Mouse (Mus musculus) neural tube, embryonic 11.5 days (tissue): Measurements from ENCODE around the gene D17H6S53E. TPM values are rescaled to one million over a fixed set of nuclear protein-coding genes. Genes with fewer than 3 reads are reported as not detected.

ENCODE experiments used
- ATAC-seq: fragments of 200-750 bp; cut with Nextera tagmentation; 2 replicates; pipeline ENCODE4 v1.8.0; 2017; ENCODE audit warnings: moderate number of reproducible peaks, mild to moderate bottlenecking, moderate TSS enrichment, moderate library complexity; ENCODE audit not compliant: insufficient read depth, low FRiP score, low TSS enrichment
- DNase-seq: peaks from one replicate; pipeline ENCODE4 v3.0.0-alpha.2; 2015; ENCODE audit warnings: low spot score
- H3K27ac ChIP-seq: fragments of 300-500 bp; sonication (generic); 2 replicates; pipeline ENCODE4 v1.5.1; 2014; ENCODE audit warnings: low read depth, mild to moderate bottlenecking, low read length
- H3K27me3 ChIP-seq: fragments of 300-500 bp; sonication (generic); 2 replicates; pipeline ENCODE4 v1.6.1; 2014; ENCODE audit warnings: mild to moderate bottlenecking, low read length, mixed read lengths; ENCODE audit not compliant: control insufficient read depth, insufficient read depth
- H3K36me3 ChIP-seq: fragments of 300-500 bp; sonication (generic); 2 replicates; pipeline ENCODE4 v1.6.1; 2014; ENCODE audit warnings: mild to moderate bottlenecking, low read length, moderate library complexity, mixed read lengths; ENCODE audit not compliant: control insufficient read depth, insufficient read depth
- H3K4me1 ChIP-seq: fragments of 300-500 bp; sonication (generic); 2 replicates; pipeline ENCODE4 v1.6.1; 2014; ENCODE audit warnings: low read length, mixed read lengths; ENCODE audit not compliant: control insufficient read depth, insufficient read depth
- H3K4me2 ChIP-seq: fragments of 300-500 bp; sonication (generic); 2 replicates; pipeline ENCODE4 v1.6.1; 2014; ENCODE audit warnings: low read depth, mild to moderate bottlenecking, moderate library complexity
- H3K4me3 ChIP-seq: fragments of 300-500 bp; sonication (generic); 2 replicates; pipeline ENCODE4 v1.5.1; 2014; ENCODE audit warnings: low read depth, low read length
- H3K9ac ChIP-seq: fragments of 300-500 bp; sonication (generic); 2 replicates; pipeline ENCODE4 v1.6.1; 2014; ENCODE audit warnings: mild to moderate bottlenecking, low read length
- H3K9me3 ChIP-seq: fragments of 300-500 bp; sonication (generic); 2 replicates; pipeline ENCODE4 v1.6.1; 2016; ENCODE audit warnings: low read length; ENCODE audit not compliant: control insufficient read depth
- WGBS: fragments of 180-500 bp; shearing (Covaris S2); extraction: QIAGEN DNeasy Blood & Tissue Kit; methylation state at CpG from one replicate; pipeline ENCODE4 v1.1.7; 2014; 5-methylcytosine and 5-hydroxymethylcytosine counted together
- polyA plus RNA-seq: library from polyadenylated mRNA; unstranded; fragments of >200 nt; fragmentation: Nextera tagmentation; extraction: Ambion mirVana; gene quantifications from 2 replicates; pipeline ENCODE4 v1.2.1, GENCODE M21; 2014

Gene D17H6S53E
- polyA plus RNA-seq, 1 experiment from 2014 or later = 7.0 TPM

GRCm38 (mm10) chr17:35175968-35176367, 49.8 kb downstream of the D17H6S53E start, which contains the start of gene Aif1:
Gene Aif1, minus strand, starts transcription at chr17:35176068.
- Histone ChIP-seq H3K9ac (no peak within 1 kb of the TSS), H3K4me3 (no peak within 1 kb of the TSS), H3K27ac (no peak within 1 kb of the TSS), H3K9me3 (no peaks in the 10 kb centered on the region), H3K36me3 (no peaks in the 10 kb centered on the region), H3K27me3 (no peaks in the 10 kb centered on the region), H3K4me1 (no peaks in the 10 kb centered on the region), H3K4me2 (no peak within 1 kb of the TSS)
- 65% methylated on average over 2 of the region's 2 CpGs for WGBS
- no peak for ATAC-seq
- no peak for DNase-seq

Other genes with a start within 250 kb of the D17H6S53E start
- gene Zbtb12, start 246.9 kb upstream of the D17H6S53E start, polyA plus RNA-seq = 1.7 and 2.1 TPM in 2 replicates
- not detected in 2 replicates for gene Gm20547, start 244.3 kb upstream of the D17H6S53E start, polyA plus RNA-seq
- gene C2, start 228.1 kb upstream of the D17H6S53E start, polyA plus RNA-seq = 0.57 and 0.86 TPM in 2 replicates
- gene Ehmt2, start 227.9 kb upstream of the D17H6S53E start, polyA plus RNA-seq = 62.7 and 70.3 TPM in 2 replicates
- not detected in 2 replicates for gene Slc44a4, start 211.9 kb upstream of the D17H6S53E start, polyA plus RNA-seq
- gene Neu1, start 195.1 kb upstream of the D17H6S53E start, polyA plus RNA-seq = 16.4 and 16.8 TPM in 2 replicates
- gene Hspa1b, start 167.1 kb upstream of the D17H6S53E start, polyA plus RNA-seq = 0.13 and 0.37 TPM in 2 replicates
- not detected in 2 replicates for gene Gm20481, start 156.5 kb upstream of the D17H6S53E start, polyA plus RNA-seq
- gene Hspa1a, start 154.2 kb upstream of the D17H6S53E start, polyA plus RNA-seq = 1.1 and 1.9 TPM in 2 replicates
- 1.8 and 2.0 TPM in 2 replicates for gene Hspa1l, start 153.7 kb upstream of the D17H6S53E start, polyA plus RNA-seq
- 209 and 211 TPM in 2 replicates for gene Lsm2, start 144.5 kb upstream of the D17H6S53E start, polyA plus RNA-seq
- 109 and 114 TPM in 2 replicates for gene Vars, start 125.4 kb upstream of the D17H6S53E start, polyA plus RNA-seq
- gene Vwa7, start 109.8 kb upstream of the D17H6S53E start, polyA plus RNA-seq = 0.08 TPM in 1 of 2 replicates, not detected in the other
- 3.9 and 5.2 TPM in 2 replicates for gene Sapcd1, start 98.4 kb upstream of the D17H6S53E start, polyA plus RNA-seq
- 4.1 and 6.2 TPM in 2 replicates for gene Msh5, start 79.6 kb upstream of the D17H6S53E start, polyA plus RNA-seq
- 82.8 and 89.7 TPM in 2 replicates for gene Clic1, start 76.4 kb upstream of the D17H6S53E start, polyA plus RNA-seq
- 638 and 659 TPM in 2 replicates for gene Ddah2, start 67.3 kb upstream of the D17H6S53E start, polyA plus RNA-seq
- 0.43 TPM in 1 of 2 replicates, not detected in the other for gene Ly6g6c, start 61.0 kb upstream of the D17H6S53E start, polyA plus RNA-seq
- 1.5 and 2.0 TPM in 2 replicates for gene Mpig6b, start 60.2 kb upstream of the D17H6S53E start, polyA plus RNA-seq
- gene Ly6g6e, start 49.5 kb upstream of the D17H6S53E start, polyA plus RNA-seq = 0.39 and 0.46 TPM in 2 replicates
- gene Ly6g6d, start 48.3 kb upstream of the D17H6S53E start, polyA plus RNA-seq = 1.0 and 3.2 TPM in 2 replicates
- gene Ly6g6f, start 40.8 kb upstream of the D17H6S53E start, polyA plus RNA-seq = 1.3 and 1.4 TPM in 2 replicates
- 50.5 and 59.9 TPM in 2 replicates for gene Abhd16a, start 37.1 kb upstream of the D17H6S53E start, polyA plus RNA-seq
- gene Ly6g5c, start 18.1 kb upstream of the D17H6S53E start, polyA plus RNA-seq = not detected in 2 replicates
- 0.45 and 0.78 TPM in 2 replicates for gene Ly6g5b, start 10.9 kb upstream of the D17H6S53E start, polyA plus RNA-seq
- 26.1 and 28.9 TPM in 2 replicates for gene Gpank1, start 4.9 kb upstream of the D17H6S53E start, polyA plus RNA-seq
- gene Csnk2b, start 4.3 kb upstream of the D17H6S53E start, polyA plus RNA-seq = 303 and 319 TPM in 2 replicates
- 0.81 and 0.93 TPM in 2 replicates for gene Apom, start 5.7 kb downstream of the D17H6S53E start, polyA plus RNA-seq
- gene Bag6, start 8.8 kb downstream of the D17H6S53E start, polyA plus RNA-seq = 99.4 and 105 TPM in 2 replicates
- 185 and 194 TPM in 2 replicates for gene Prrc2a, start 38.5 kb downstream of the D17H6S53E start, polyA plus RNA-seq
- gene Aif1, start 49.7 kb downstream of the D17H6S53E start, polyA plus RNA-seq = 4.1 and 6.7 TPM in 2 replicates
- gene Lst1, start 62.1 kb downstream of the D17H6S53E start, polyA plus RNA-seq = 5.8 and 9.1 TPM in 2 replicates
- 0.27 TPM in 1 of 2 replicates, not detected in the other for gene Ltb, start 68.1 kb downstream of the D17H6S53E start, polyA plus RNA-seq
- 0.16 TPM in 1 of 2 replicates, not detected in the other for gene Tnf, start 75.6 kb downstream of the D17H6S53E start, polyA plus RNA-seq
- 0.28 TPM in 1 of 2 replicates, not detected in the other for gene Lta, start 79.0 kb downstream of the D17H6S53E start, polyA plus RNA-seq
- gene Gm16181, start 94.5 kb downstream of the D17H6S53E start, polyA plus RNA-seq = 0.50 TPM in 1 of 2 replicates, not detected in the other
- 14.1 and 16.8 TPM in 2 replicates for gene Atp6v1g2, start 107.3 kb downstream of the D17H6S53E start, polyA plus RNA-seq
- gene Nfkbil1, start 109.4 kb downstream of the D17H6S53E start, polyA plus RNA-seq = 4.7 and 5.0 TPM in 2 replicates
- gene Ddx39b, start 115.4 kb downstream of the D17H6S53E start, polyA plus RNA-seq = 634 and 672 TPM in 2 replicates
- gene H2-D1, start 136.4 kb downstream of the D17H6S53E start, polyA plus RNA-seq = 47.9 and 56.5 TPM in 2 replicates
- gene H2-Q1, start 194.0 kb downstream of the D17H6S53E start, polyA plus RNA-seq = not detected in 2 replicates
- gene H2-Q2, start 215.9 kb downstream of the D17H6S53E start, polyA plus RNA-seq = 1.3 TPM in 1 of 2 replicates, not detected in the other